Mouse (Mus musculus) erythroblast, embryonic 14.5 days (primary cell): ENCODE measurements around the gene Npas2. TPM values are rescaled to one million over a fixed set of nuclear protein-coding genes. Genes with fewer than 3 reads are reported as not detected.

ENCODE experiments used
- H3K27me3 ChIP-seq: 2 replicates; pipeline ENCODE4 v1.6.1; 2012; ENCODE audit warnings: inconsistent platforms; ENCODE audit not compliant: control insufficient read depth
- H3K36me3 ChIP-seq: 2 replicates; pipeline ENCODE4 v1.6.1; 2012; ENCODE audit warnings: mild to moderate bottlenecking, inconsistent platforms; ENCODE audit not compliant: control insufficient read depth
- H3K4me1 ChIP-seq: 2 replicates; pipeline ENCODE4 v1.6.1; 2012; ENCODE audit warnings: inconsistent platforms; ENCODE audit not compliant: control insufficient read depth
- H3K4me3 ChIP-seq: replicated peaks from 2 replicates; pipeline ENCODE3; 2012; ENCODE audit warnings: moderate library complexity, mild to moderate bottlenecking, inconsistent platforms
- H3K9me3 ChIP-seq: 2 replicates; pipeline ENCODE4 v1.6.1; 2012; ENCODE audit warnings: low read length, inconsistent platforms, mixed read lengths; ENCODE audit not compliant: control insufficient read depth
- GATA1 ChIP-seq: IDR thresholded peaks from 2 replicates; pipeline ENCODE4 v1.6.1; 2012; ENCODE audit warnings: low read length, inconsistent platforms, mixed read lengths
- TAL1 ChIP-seq: IDR thresholded peaks from 3 replicates; pipeline ENCODE4 v1.6.1; 2012; ENCODE audit warnings: low read length, inconsistent platforms, mixed read lengths
- polyA plus RNA-seq: library from polyadenylated mRNA; stranded (reverse); fragments of >175 nt; gene quantifications from 2 replicates; pipeline ENCODE4 v1.2.3, GENCODE M21; 2012

Npas2 gene
- polyA plus RNA-seq, 1 experiment: not detected

DNA sequence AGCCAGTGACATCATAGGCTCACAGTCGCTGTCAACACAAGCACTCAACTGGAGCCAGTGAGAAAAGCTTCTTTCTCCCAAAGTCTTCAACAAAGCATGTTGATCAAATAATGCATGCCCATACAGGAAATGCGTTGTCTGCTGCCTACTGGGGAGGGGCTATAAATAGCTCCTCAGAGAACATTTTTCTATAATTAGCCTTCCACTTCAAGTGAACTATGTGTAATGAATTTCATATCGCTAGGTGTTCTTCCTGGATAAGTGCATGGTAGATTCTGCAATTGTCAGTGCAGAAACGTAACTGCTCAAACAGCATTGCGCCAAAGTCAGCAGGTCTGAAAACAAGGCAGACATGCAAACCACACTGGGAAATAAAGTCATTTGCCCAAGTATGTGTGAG, 7.7 kb upstream of the Npas2 start:
- Histone ChIP-seq H3K9me3 (peaks cover 8% of the 10 kb centered on the region; the same call in 1 of the 2 replicates), H3K27me3 (no peaks in the 10 kb centered on the region), H3K36me3 (no peaks in the 10 kb centered on the region), H3K4me1 (no peaks in the 10 kb centered on the region), H3K4me3 (no peak overlapping the region)
- TF ChIP-seq GATA1 (no peak), TAL1 (no peak)

DNA sequence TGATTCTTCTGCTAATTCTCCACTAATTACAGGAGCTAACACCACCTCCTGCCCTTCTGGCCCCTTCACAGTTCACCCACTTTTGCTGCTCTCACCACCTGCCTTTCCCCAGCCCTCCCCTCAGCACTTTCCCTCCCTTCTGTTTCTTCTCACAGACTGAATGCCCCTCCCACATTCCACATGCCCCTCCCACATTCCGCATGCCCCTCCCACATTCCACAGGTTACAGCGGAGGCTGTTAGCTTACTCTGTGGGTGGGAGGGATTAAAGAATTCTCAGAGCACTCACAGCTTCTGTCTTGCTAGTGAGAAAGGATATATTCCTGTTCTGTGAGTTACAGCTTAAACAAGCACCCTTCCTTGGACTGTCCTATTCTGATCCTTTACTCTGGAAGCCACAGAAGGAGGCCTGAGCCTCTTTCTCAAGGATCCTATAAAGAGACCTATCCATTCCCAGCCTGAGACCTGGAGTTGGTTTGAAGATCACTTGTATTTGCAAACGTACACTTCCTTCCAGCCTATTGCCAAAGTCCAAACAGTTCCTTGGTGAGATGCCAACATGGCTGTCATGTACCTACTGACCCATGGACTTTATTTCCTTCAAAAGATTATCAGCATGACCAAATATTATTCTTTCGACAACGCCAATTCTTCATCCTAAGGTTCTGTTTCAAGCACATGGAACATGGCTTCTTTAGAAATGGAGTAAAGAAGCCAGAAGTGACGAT, 6.7 kb upstream of the Npas2 start:
- H3K4me3 ChIP-seq: no peak overlapping the region
- no peaks in the 10 kb centered on the region for H3K27me3 ChIP-seq
- no peaks in the 10 kb centered on the region for H3K36me3 ChIP-seq
- peaks cover 3% of the 10 kb centered on the region; the same call in 1 of the 2 replicates for H3K9me3 ChIP-seq
- H3K4me1 ChIP-seq: no peaks in the 10 kb centered on the region
- TF ChIP-seq TAL1: no peak
- TF ChIP-seq GATA1: no peak

DNA sequence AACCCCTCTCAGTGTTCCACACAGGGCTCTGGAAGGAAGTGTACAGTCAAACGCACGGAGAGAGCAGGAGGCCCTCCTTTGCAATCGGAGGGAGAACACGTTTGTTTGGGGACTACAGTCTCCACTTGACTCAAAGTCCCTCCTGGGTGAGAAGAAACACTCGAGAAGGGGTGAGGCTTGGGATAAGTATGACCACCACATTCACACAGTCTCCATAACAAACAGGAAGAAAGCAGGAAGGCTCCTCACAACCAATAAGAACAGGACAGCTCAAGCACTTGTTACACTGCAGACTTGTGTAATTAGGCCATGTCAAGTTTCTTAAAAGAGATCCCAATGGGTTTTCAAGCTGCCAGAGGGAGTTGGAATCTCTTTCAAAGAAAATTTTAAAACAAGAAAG, 2.4 kb upstream of the Npas2 start:
- H3K36me3 ChIP-seq: no peaks in the 10 kb centered on the region
- TF ChIP-seq GATA1 (no peak), TAL1 (no peak)
- no peak overlapping the region for H3K4me3 ChIP-seq
- H3K4me1 ChIP-seq: no peaks in the 10 kb centered on the region
- peaks cover 41% of the 10 kb centered on the region for H3K27me3 ChIP-seq
- H3K9me3 ChIP-seq: no peaks in the 10 kb centered on the region

DNA sequence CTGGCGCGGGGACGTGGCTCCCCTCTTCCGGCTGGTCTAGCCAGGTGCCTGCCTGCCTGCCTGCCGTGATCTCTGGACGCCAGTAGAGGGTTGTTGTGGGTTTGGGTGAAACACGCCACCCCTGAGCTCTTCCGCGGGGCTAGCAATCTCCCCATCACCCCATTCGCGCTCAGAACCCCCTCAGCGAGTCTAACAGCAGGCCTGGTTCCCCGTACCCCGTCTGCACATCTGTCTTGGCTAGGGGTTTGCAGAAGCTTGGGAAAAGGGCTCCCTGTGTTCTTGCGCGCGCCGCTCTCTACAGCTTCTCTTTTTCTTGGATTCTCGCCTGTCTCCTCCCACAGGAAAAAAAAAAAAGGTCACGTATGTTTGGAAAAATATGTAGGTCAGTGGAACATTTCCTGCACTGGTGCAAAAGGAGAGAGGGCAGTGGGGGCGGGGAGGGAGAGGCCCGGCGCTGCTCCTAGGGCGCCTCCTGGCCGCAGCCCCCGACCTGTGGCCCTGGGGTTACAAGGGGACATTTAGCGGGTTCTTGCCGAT, 1.0 kb upstream of the Npas2 start:
- Histone ChIP-seq H3K4me3 (peak overlapping the region; percentile 9), H3K4me1 (no peaks in the 10 kb centered on the region), H3K27me3 (peaks cover 48% of the 10 kb centered on the region), H3K36me3 (no peaks in the 10 kb centered on the region), H3K9me3 (no peaks in the 10 kb centered on the region)
- no peak for TF ChIP-seq GATA1
- TF ChIP-seq TAL1: no peak

DNA sequence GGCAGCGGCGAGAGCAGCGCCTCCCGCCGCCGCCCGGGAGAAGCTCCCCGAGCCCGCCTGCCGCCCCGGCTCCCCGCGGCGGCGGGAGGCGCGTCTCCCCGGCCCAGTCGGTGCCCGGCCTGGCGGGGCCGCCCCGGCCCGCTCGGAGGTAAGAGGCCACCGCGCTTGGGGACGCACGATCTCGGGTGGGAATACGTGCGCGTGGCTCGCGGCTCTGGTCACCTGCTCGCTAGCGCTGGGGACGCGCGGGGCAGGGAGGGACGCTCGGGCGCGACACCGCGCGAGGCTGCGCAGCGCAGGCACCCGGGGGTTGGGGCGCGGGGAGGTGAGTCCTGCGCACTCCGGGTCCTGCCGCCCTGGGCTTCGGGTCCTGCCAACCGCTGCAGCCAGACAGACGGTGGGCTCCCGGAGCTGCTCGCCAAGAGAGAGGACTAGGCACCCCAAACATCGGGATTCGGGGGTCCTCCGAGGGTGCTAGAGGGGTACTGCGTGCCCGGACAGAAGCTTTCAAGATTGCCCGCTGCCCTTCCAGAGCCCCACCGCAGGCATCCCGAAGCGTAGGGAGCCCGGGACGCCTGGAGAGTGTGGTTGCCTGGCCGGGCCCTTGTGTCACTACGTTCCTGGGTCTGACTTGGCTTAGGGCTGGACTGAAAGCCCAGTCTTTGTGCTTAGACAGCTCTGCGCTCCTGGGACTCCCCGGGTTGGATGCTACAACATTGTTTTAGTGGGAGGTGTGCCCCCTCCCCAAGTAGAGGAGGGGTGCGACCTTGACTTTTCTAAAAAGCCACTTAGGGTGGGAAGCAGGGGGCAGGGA, 538 bp downstream of the Npas2 start:
- no peaks in the 10 kb centered on the region for H3K36me3 ChIP-seq
- peaks cover 48% of the 10 kb centered on the region for H3K27me3 ChIP-seq
- H3K4me3 ChIP-seq: peak overlapping the region; percentile 47
- no peak for TF ChIP-seq GATA1
- TF ChIP-seq TAL1: no peak
- no peaks in the 10 kb centered on the region for H3K9me3 ChIP-seq
- no peaks in the 10 kb centered on the region for H3K4me1 ChIP-seq

DNA sequence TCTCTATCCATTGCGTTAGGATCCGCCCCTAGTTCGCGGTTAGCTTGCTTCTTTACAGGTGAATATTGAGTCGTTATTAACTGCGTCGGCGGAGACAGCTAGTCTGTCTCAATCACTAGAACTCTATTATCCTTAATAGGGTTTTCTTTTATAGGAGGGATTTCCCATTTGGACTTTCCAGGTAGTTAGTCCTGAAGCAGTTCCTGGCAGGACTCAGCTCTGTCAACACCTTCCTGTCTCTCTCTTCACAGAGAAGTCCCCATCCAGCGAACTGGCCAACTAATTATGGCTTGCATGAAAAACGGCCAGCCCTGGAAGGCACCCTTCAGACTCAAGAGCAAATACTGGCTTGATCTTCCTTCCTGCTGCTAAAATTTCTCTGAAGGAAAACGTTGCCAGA, 1.4 kb downstream of the Npas2 start:
- no peaks in the 10 kb centered on the region for H3K9me3 ChIP-seq
- no peak for TF ChIP-seq GATA1
- TF ChIP-seq TAL1: no peak
- no peaks in the 10 kb centered on the region for H3K36me3 ChIP-seq
- H3K4me1 ChIP-seq: no peaks in the 10 kb centered on the region
- peaks cover 48% of the 10 kb centered on the region for H3K27me3 ChIP-seq
- no peak overlapping the region for H3K4me3 ChIP-seq

DNA sequence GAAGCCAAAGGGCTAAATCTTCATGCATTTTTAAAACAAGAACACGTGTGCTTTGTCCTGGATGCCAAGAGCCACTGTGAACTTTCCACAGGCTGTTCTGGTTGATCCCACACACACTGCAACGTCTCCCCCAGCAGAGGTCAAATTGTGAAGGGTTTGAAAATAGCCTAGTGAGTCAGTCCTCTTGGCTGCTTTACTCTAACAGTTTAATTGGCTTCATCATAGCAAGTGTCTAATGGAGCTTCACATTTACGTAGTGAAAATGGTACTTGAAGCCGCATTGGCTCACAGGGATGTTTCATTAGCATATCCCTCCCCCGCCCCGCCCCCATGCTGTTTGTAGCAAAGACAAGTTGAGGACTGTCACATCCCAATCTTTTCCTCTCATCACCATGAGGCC, 2.6 kb downstream of the Npas2 start:
- Histone ChIP-seq H3K4me3 (no peak overlapping the region), H3K9me3 (no peaks in the 10 kb centered on the region), H3K4me1 (no peaks in the 10 kb centered on the region), H3K27me3 (peaks cover 48% of the 10 kb centered on the region), H3K36me3 (no peaks in the 10 kb centered on the region)
- TF ChIP-seq GATA1: no peak
- no peak for TF ChIP-seq TAL1

DNA sequence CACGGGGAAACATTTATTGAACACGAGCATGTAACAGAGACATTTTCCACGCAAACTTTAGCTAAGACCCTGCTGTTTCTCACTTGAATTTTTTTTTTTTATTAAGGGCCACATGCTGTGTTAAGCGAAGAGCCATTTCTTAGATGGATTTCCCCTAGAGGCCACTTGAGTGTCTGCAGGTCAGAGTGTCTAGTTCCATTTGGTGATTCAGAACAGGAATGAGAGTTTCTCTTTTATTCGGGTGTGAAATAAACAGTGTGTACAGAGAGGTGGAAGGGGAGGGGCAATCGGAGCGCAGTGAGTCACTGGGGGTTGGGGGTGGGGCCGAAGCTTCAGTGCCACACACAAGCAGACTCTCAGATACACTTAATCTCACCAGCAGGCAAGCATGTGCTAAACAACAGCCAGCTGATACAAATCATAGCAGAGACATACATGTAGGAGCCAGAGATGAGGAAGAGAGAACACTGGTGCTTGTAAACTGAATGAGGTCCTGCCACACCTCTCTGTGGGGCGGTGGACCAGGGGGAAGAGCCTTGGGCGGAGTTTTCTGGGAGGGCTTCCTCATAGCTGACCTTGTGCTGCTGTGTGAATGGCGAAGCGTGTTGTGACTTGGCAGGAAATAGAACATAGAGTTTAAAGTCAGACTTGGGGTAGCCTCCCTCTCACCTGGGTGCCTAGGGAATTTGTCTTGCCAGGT, 3.3 kb downstream of the Npas2 start:
- Histone ChIP-seq H3K4me3 (no peak overlapping the region), H3K36me3 (no peaks in the 10 kb centered on the region), H3K27me3 (peaks cover 48% of the 10 kb centered on the region), H3K4me1 (no peaks in the 10 kb centered on the region), H3K9me3 (no peaks in the 10 kb centered on the region)
- TF ChIP-seq TAL1: no peak
- TF ChIP-seq GATA1: no peak

DNA sequence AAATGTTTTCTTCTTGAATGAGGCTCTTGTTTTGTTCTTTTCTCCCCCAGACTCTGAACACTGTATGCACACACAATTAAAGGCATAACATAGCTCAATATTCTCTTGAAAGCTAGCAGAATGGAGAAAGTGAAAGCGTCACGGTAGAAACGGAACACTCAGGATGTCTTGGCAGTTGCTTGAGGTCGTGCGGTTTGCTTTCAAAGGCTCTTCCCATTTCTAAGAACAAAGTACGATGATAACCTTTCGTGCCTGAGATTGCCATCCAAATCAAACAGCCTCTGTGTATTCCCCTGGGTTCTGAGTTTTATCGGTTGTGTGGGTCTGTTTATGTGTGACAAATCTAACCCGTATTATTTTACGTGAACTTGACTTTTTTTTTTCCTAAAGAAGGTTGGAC, 11.5 kb downstream of the Npas2 start:
- H3K27me3 ChIP-seq: no peaks in the 10 kb centered on the region
- no peaks in the 10 kb centered on the region for H3K9me3 ChIP-seq
- no peak for TF ChIP-seq TAL1
- no peak overlapping the region for H3K4me3 ChIP-seq
- H3K36me3 ChIP-seq: no peaks in the 10 kb centered on the region
- no peaks in the 10 kb centered on the region for H3K4me1 ChIP-seq
